Mouse (Mus musculus): ENCODE results near the gene Slc26a11.

DNA sequence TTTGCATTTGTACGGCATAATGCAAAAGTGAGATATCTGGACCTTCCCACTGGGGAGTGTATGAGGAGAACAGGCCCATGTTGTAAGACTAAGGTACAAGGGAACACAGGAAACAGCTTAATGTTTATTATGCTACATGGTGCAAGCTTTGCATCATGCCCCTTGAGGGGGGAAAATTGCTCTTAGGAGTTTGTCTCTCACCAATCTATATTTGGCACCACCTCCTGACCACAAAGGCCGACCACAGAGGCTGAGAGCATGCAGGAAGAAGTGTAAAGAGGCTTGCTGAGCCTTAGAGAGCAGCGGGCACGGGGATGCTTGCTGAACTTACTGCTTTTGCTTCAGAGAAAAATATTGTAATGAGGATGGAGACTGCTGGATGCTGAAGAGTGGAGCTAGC, 29.5 kb downstream of the Slc26a11 start:
- no peak for TF ChIP-seq MAFK (IDR thresholded peaks at IDR 0.05; ENCODE audit: insufficient read depth, low read depth, low read length)
- no peak for TF ChIP-seq HCFC1 (IDR thresholded peaks at IDR 0.05; ENCODE audit: borderline replicate concordance, insufficient read depth, low read length)
- no peak for TF ChIP-seq ZNF384 (IDR thresholded peaks at IDR 0.05; ENCODE audit: low read depth, low read length)
- no peak for TF ChIP-seq ZC3H11A (IDR thresholded peaks at IDR 0.05; ENCODE audit: borderline replicate concordance, low read depth, low read length)
- TF ChIP-seq CHD2 (IDR thresholded peaks at IDR 0.05; ENCODE audit: low read depth, low read length), result no peak

Measured in ES-E14 (cell line).